Mouse (Mus musculus) forebrain, postnatal 0 days (tissue): ENCODE data around the gene Rcor2. TPM values are rescaled to one million over a fixed set of nuclear protein-coding genes. Genes with fewer than 3 reads are reported as not detected.

Experiments used
- ATAC-seq: fragments of 200-750 bp; cut with Nextera tagmentation; 2 replicates; pipeline ENCODE4 v1.8.0; 2017; ENCODE audit warnings: mild to moderate bottlenecking, moderate library complexity
- DNase-seq: peaks from one replicate; pipeline ENCODE4 v3.0.0-alpha.2; 2015
- H3K27ac ChIP-seq: fragments of 300-500 bp; sonication (generic); 2 replicates; pipeline ENCODE4 v1.5.1; 2014; ENCODE audit warnings: low read depth, mild to moderate bottlenecking, antibody characterized with exemption, low read length, moderate library complexity, mixed read lengths
- H3K27me3 ChIP-seq: fragments of 300-500 bp; sonication (generic); 2 replicates; pipeline ENCODE4 v1.6.1; 2014; ENCODE audit warnings: mild to moderate bottlenecking, low read length, mixed read lengths; ENCODE audit not compliant: insufficient read depth
- H3K36me3 ChIP-seq: fragments of 300-500 bp; sonication (generic); 2 replicates; pipeline ENCODE4 v1.6.1; 2014; ENCODE audit warnings: mild to moderate bottlenecking, moderate library complexity; ENCODE audit not compliant: insufficient read depth
- H3K4me1 ChIP-seq: fragments of 300-500 bp; sonication (generic); 2 replicates; pipeline ENCODE4 v1.6.1; 2014; ENCODE audit warnings: antibody characterized with exemption; ENCODE audit not compliant: insufficient read depth
- H3K4me2 ChIP-seq: fragments of 300-500 bp; sonication (generic); 2 replicates; pipeline ENCODE4 v1.6.1; 2014; ENCODE audit warnings: low read depth, mild to moderate bottlenecking, moderate library complexity
- H3K4me3 ChIP-seq: fragments of 300-500 bp; sonication (generic); 2 replicates; pipeline ENCODE4 v1.5.1; 2014; ENCODE audit warnings: low read depth, low read length, mixed read lengths
- H3K9ac ChIP-seq: fragments of 300-500 bp; sonication (generic); 2 replicates; pipeline ENCODE4 v1.6.1; 2014; ENCODE audit warnings: mild to moderate bottlenecking
- H3K9me3 ChIP-seq: fragments of 300-500 bp; sonication (generic); 2 replicates; pipeline ENCODE4 v1.6.1; 2016; ENCODE audit warnings: low read length
- CTCF ChIP-seq: sonication (generic); IDR thresholded peaks from 2 replicates; pipeline ENCODE4 v1.5.1; 2016; ENCODE audit warnings: antibody characterized with exemption, control low read depth, low read depth
- WGBS: fragments of 180-500 bp; shearing (Covaris S2); extraction: QIAGEN DNeasy Blood & Tissue Kit; methylation state at CpG from one replicate; pipeline ENCODE4 v1.1.7; 2014; 5-methylcytosine and 5-hydroxymethylcytosine counted together
- polyA plus RNA-seq: library from polyadenylated mRNA; unstranded; fragments of >200 nt; fragmentation: Nextera tagmentation; extraction: Ambion mirVana; gene quantifications from 2 replicates; pipeline ENCODE4 v1.2.1, GENCODE M21; 2015
- total RNA-seq: library from RNA; depleted of rRNA; stranded (reverse); fragments of >200 nt; gene quantifications from 2 replicates; pipeline ENCODE4 v1.2.3, GENCODE M21; 2014

Rcor2 gene
- total and polyA plus RNA-seq, 2 experiments from 2014 or later = 13.7 to 49.6 TPM

DNA sequence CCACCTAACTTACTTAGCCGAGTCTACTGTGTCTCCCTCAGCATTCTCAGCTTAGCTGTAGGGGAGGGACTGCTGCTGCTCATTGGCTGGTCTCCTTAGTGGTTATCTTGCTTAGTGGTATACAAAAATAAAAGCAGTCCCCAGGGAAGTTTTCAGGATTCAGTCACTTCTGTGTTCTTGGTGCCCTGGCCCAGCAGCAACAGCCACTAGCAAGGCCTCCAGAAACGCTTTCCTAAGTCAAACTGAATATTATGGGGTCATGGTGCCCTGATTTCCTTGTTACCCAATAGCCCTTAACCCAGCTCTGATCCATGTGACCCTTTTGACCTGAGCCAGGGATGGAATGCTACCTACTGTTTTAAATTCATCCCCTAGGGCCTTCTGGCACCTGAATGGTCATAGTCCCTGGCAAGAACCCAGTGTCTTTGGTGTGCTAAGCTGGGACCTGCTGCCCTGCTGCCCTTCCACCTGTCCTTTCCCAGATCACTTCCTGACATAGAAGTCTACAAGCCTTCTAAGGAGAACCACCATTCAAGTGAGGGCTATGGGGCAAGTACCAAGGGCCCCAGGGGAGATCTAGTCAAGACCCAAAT, 42.7 kb downstream of the Rcor2 start:
- Histone ChIP-seq H3K27me3 (no peaks in the 10 kb centered on the region), H3K4me1 (peaks cover 17% of the 10 kb centered on the region; the same call in 1 of the 2 replicates), H3K4me2 (no peak overlapping the region), H3K9me3 (no peaks in the 10 kb centered on the region), H3K27ac (no peak overlapping the region), H3K4me3 (no peak overlapping the region), H3K9ac (no peak overlapping the region), H3K36me3 (no peaks in the 10 kb centered on the region)
- WGBS = 85% methylated on average over 2 of the region's 2 CpGs
- no peak for TF ChIP-seq CTCF
- DNase-seq (no peak), ATAC-seq (no peak)

DNA sequence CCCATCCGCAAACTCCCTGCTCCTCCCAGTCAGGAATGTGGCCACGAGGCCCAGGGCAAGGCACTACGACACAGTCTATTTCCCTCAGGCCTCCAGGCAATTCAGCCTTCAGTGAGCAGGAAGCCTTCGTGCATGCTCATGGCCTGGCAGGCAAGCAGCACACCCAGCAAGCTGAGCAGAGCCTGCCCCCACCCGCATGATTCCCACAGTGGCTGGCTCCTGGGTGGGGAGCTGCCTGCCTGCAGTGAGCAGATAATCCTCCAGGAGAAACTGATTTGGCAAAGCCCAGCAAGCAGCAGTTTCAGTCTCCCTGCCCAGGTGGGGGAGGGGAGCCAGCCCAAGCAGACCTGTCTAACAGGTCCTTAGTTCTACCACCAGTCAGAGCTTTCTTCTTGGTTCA, 43.6 kb downstream of the Rcor2 start:
- DNase-seq = no peak
- 31% methylated on average over 5 of the region's 5 CpGs for WGBS
- ATAC-seq = peak; percentile 40; the same call in 1 of the 2 replicates
- no peak overlapping the region for H3K4me3 ChIP-seq
- no peaks in the 10 kb centered on the region for H3K27me3 ChIP-seq
- 0 out of 2 replicates have a peak overlapping the region, but pooled peaks have one; percentile 1 for H3K9ac ChIP-seq
- H3K36me3 ChIP-seq = no peaks in the 10 kb centered on the region
- H3K4me2 ChIP-seq = no peak overlapping the region
- TF ChIP-seq CTCF = no peak
- peaks cover 17% of the 10 kb centered on the region; the same call in 1 of the 2 replicates for H3K4me1 ChIP-seq
- H3K27ac ChIP-seq = peak overlapping the region; percentile 6; the same call in 1 of the 2 replicates
- no peaks in the 10 kb centered on the region for H3K9me3 ChIP-seq

- no peak overlapping the region for H3K9ac ChIP-seq
- peak overlapping the region; percentile 6; the same call in 1 of the 2 replicates for H3K27ac ChIP-seq
- H3K4me2 ChIP-seq = no peak overlapping the region
- H3K4me3 ChIP-seq = no peak overlapping the region
- peaks cover 17% of the 10 kb centered on the region; the same call in 1 of the 2 replicates for H3K4me1 ChIP-seq
- ATAC-seq = peak; percentile 34
- WGBS = 40% methylated on average over 10 of the region's 10 CpGs
- no peak for TF ChIP-seq CTCF
- DNase-seq = peak; percentile 11
- no peaks in the 10 kb centered on the region for H3K9me3 ChIP-seq
- H3K36me3 ChIP-seq = no peaks in the 10 kb centered on the region
- H3K27me3 ChIP-seq = no peaks in the 10 kb centered on the region
Measured at GRCm38 (mm10) chr19:7311306-7311705, 44.2 kb downstream of the Rcor2 start.

DNA sequence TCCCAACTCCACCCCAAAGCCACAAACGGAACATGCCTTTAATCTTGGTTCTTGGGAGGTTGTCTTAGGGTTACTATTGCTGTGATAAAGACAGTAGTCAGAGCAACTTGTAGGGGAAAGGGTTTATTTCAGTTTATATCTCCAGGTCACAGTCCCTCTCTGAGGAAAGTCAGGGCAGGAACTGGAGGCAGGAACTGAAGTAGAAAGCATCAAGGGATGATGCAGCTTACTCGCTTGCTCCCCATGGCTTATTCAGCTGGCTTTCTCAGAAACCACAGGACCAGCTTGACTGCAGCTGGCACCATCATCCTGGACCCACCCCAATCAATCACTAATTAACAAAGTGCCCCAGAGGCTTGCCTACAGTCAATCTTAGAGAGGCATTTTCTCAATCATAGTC, 46.5 kb downstream of the Rcor2 start:
- no peaks in the 10 kb centered on the region for H3K9me3 ChIP-seq
- no peak overlapping the region for H3K4me3 ChIP-seq
- no peak overlapping the region for H3K9ac ChIP-seq
- no peak overlapping the region for H3K27ac ChIP-seq
- H3K27me3 ChIP-seq = no peaks in the 10 kb centered on the region
- 79% methylated on average over 2 of the region's 2 CpGs for WGBS
- TF ChIP-seq CTCF = no peak
- no peak for DNase-seq
- no peak overlapping the region for H3K4me2 ChIP-seq
- H3K36me3 ChIP-seq = no peaks in the 10 kb centered on the region
- H3K4me1 ChIP-seq = peaks cover 8% of the 10 kb centered on the region; the same call in 1 of the 2 replicates
- no peak for ATAC-seq

DNA sequence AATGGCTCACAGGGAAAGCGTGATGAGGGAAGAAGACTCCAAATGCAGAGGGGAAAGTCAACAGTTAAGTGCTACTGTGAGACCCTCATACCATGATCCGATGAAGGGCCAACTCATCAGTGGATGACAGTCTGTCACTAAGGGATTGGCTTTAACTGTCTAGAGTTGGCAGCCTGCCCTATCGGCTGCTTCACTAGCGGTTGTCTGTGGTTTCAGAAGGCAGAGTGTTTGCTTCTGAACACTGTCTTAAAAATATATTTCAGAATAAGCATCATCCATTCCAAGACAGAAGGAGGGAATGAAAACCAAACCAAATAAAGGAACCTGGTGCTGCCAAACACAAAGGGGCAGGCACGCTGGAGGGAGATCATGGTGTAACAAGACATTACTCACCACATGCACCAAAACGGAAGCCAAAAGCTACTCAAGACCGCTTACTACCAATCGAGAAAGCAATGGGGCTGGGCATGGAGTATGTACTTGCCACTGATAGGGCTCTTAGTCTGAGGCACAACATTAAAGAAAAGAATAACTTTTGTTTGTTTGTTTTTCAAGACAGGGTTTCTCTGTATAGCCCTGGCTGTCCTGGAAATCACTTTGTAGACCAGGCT, 48.0 kb downstream of the Rcor2 start:
- WGBS = 54% methylated on average over 8 of the region's 8 CpGs
- Histone ChIP-seq H3K27me3 (no peaks in the 10 kb centered on the region), H3K36me3 (no peaks in the 10 kb centered on the region), H3K4me3 (no peak overlapping the region), H3K4me1 (0 out of 2 replicates have a peak, but pooled peaks cover 5% of the 10 kb centered on the region), H3K9ac (no peak overlapping the region), H3K27ac (peak overlapping the region; percentile 59; the same call in 1 of the 2 replicates), H3K9me3 (no peaks in the 10 kb centered on the region), H3K4me2 (no peak overlapping the region)
- no peak for TF ChIP-seq CTCF
- ATAC-seq (peak; percentile 78), DNase-seq (peak; percentile 67)

GRCm38 (mm10) chr19:7315587-7315984, 48.5 kb downstream of the Rcor2 start:
- 0 out of 2 replicates have a peak, but pooled peaks cover 4% of the 10 kb centered on the region for H3K4me1 ChIP-seq
- DNase-seq (no peak), ATAC-seq (no peak)
- peak overlapping the region; percentile 59; the same call in 1 of the 2 replicates for H3K27ac ChIP-seq
- no peaks in the 10 kb centered on the region for H3K36me3 ChIP-seq
- no peak for TF ChIP-seq CTCF
- H3K4me3 ChIP-seq = no peak overlapping the region
- H3K9me3 ChIP-seq = no peaks in the 10 kb centered on the region
- H3K27me3 ChIP-seq = no peaks in the 10 kb centered on the region
- no peak overlapping the region for H3K9ac ChIP-seq
- WGBS = 60% methylated on average over 4 of the region's 4 CpGs
- H3K4me2 ChIP-seq = no peak overlapping the region

DNA sequence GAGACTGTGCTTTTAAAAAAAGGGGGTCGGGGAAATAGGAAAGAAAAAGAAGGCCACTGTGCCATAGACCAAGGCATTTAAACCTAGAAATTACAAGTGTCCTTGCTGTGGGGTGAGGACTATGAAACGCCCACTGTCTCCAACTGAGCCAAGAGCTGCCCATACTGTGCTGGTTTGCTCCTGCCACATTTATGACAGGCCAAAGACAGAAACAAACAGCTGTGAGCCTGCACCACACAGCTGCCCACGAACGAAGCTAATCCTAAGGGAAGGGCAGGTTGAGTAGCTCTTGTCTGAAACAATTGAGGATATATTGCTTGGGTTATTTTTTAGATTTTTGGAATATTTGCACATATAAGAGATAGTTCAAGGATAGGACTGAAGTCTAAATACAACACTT, 49.7 kb downstream of the Rcor2 start:
- no peaks in the 10 kb centered on the region for H3K27me3 ChIP-seq
- no peak for TF ChIP-seq CTCF

More for the DNA sequence above, 49.7 kb downstream of the Rcor2 start:
- WGBS = 86% methylated on average over 4 of the region's 4 CpGs
- DNase-seq = no peak
- Histone ChIP-seq H3K36me3 (no peaks in the 10 kb centered on the region), H3K4me2 (no peak overlapping the region), H3K9ac (no peak overlapping the region), H3K27ac (no peak overlapping the region), H3K9me3 (no peaks in the 10 kb centered on the region), H3K4me3 (no peak overlapping the region), H3K4me1 (no peaks in the 10 kb centered on the region)
- ATAC-seq = no peak
